Mouse (Mus musculus): ENCODE measurements around the gene Ppp6r1.

DNA sequence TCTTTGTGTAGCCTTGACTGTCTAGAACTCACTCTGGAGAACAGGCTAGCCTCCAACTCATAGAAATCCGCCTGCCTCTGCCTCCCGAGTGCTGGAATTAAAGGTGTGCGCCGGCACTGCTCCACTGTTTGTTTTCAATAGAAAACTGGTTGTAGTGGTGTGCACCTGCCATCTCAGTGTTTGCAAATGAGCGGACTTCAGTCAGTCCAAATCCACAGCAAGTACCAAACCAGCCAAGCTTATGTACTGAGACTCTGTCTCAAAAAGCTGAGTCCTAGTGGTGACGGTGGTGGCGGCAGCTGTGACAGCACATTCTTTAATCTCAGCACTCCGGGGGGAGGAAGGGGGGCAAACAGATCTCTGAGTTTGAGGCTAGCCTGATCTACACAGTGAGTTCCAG, 9.7 kb upstream of the Ppp6r1 start:
- TF ChIP-seq GATA1 (IDR thresholded peaks at IDR 0.05; ENCODE audit: low read length) (no peak), TAL1 (IDR thresholded peaks at IDR 0.05; ENCODE audit: low read length) (no peak)
